Mouse (Mus musculus) neural tube, embryonic 13.5 days (tissue): ENCODE measurements around the gene Flad1. TPM values are rescaled to one million over a fixed set of nuclear protein-coding genes. Genes with fewer than 3 reads are reported as not detected.

ENCODE experiments used
- ATAC-seq: fragments of 200-750 bp; cut with Nextera tagmentation; 2 replicates; pipeline ENCODE4 v1.8.0; 2017; ENCODE audit warnings: low read depth, mild to moderate bottlenecking, moderate TSS enrichment, moderate library complexity
- H3K27ac ChIP-seq: fragments of 300-500 bp; sonication (generic); replicated peaks from 2 replicates; pipeline ENCODE4 v1.5.1; 2015; ENCODE audit warnings: moderate library complexity, mild to moderate bottlenecking, inconsistent platforms
- H3K27me3 ChIP-seq: fragments of 300-500 bp; sonication (generic); 2 replicates; pipeline ENCODE4 v1.6.1; 2015; ENCODE audit warnings: mild to moderate bottlenecking, inconsistent platforms
- H3K36me3 ChIP-seq: fragments of 300-500 bp; sonication (generic); 2 replicates; pipeline ENCODE4 v1.6.1; 2015; ENCODE audit warnings: mild to moderate bottlenecking, inconsistent platforms
- H3K4me1 ChIP-seq: fragments of 300-500 bp; sonication (generic); replicated peaks from 2 replicates; pipeline ENCODE4 v1.6.1; 2015; ENCODE audit warnings: inconsistent platforms
- H3K4me2 ChIP-seq: fragments of 300-500 bp; sonication (generic); 2 replicates; pipeline ENCODE4 v1.6.1; 2015; ENCODE audit warnings: inconsistent platforms, mild to moderate bottlenecking, moderate library complexity
- H3K4me3 ChIP-seq: fragments of 300-500 bp; sonication (generic); 2 replicates; pipeline ENCODE4 v1.5.1; 2015; ENCODE audit warnings: mild to moderate bottlenecking, inconsistent platforms
- H3K9ac ChIP-seq: fragments of 300-500 bp; sonication (generic); 2 replicates; pipeline ENCODE4 v1.6.1; 2015; ENCODE audit warnings: moderate library complexity, mild to moderate bottlenecking, inconsistent platforms
- H3K9me3 ChIP-seq: fragments of 300-500 bp; sonication (generic); 2 replicates; pipeline ENCODE4 v1.6.1; 2016; ENCODE audit warnings: inconsistent platforms
- WGBS: fragments of 180-500 bp; shearing (Covaris S2); methylation state at CpG from one replicate; pipeline ENCODE4 v1.1.7; 2015; 5-methylcytosine and 5-hydroxymethylcytosine counted together
- polyA plus RNA-seq: library from polyadenylated mRNA; unstranded; fragments of >200 nt; fragmentation: Nextera tagmentation; extraction: Ambion mirVana; gene quantifications from 2 replicates; pipeline ENCODE4 v1.2.1, GENCODE M21; 2015

Gene Flad1
- 30.7 and 33.2 TPM in 2 replicates for polyA plus RNA-seq

DNA sequence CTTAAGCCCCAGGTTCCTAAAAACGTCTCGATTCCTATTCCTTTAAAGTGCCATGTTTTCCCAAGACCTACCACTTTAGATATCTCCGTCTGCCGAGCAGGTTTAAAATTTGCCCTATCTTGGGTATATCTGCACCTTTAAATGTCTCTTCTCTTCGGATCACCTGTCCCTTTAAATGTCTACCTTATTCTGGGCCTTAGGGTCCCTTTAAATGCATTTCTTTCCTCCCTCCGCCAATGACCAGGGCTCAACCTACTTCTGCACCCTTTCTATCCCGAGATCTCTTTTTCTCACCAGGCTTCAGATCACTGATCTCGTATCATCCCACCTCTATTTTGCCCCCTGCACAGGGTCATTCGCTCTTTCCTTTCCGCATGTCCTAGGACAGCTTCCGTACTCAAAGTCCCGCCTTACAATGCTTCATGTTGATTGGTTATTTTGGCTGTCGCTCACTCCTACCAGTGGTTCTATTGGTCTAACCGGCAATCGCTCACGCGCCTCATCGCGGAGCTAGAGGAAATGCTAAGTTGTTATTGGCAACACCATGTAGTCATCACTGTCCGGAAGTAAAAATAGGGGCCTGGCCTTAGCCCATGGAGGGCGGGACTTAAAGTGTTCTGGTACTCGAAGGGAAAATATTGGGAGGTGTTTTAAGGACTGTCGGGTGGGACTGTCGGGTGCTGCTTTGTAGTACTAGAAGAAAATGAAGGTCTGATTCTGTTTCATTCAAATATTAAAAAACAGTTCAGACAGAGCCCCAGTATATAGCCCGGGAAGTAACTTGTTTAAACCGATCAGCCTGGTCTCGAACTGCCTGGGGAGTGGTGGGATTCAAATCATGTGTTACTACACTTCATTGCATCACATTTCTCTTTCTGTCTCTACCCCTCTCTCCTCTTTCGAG, at the start of gene Flad1:
Gene Flad1 (minus strand): TSS at position 381 of the 904 bp plus-strand sequence.
- H3K27me3 ChIP-seq, result no peaks in the 10 kb centered on the region
- peaks cover 44% of the 10 kb centered on the region for H3K36me3 ChIP-seq
- ATAC-seq, result peak; percentile 99
- no peaks in the 10 kb centered on the region for H3K9me3 ChIP-seq
- peak within 1 kb of the TSS; percentile 52 for H3K4me3 ChIP-seq
- 7% methylated on average over 28 of the region's 28 CpGs for WGBS
- peaks cover 32% of the 10 kb centered on the region for H3K4me1 ChIP-seq
- H3K4me2 ChIP-seq, result peak within 1 kb of the TSS; percentile 78
- H3K27ac ChIP-seq, result peak within 1 kb of the TSS; percentile 74
- peak within 1 kb of the TSS; percentile 73 for H3K9ac ChIP-seq

DNA sequence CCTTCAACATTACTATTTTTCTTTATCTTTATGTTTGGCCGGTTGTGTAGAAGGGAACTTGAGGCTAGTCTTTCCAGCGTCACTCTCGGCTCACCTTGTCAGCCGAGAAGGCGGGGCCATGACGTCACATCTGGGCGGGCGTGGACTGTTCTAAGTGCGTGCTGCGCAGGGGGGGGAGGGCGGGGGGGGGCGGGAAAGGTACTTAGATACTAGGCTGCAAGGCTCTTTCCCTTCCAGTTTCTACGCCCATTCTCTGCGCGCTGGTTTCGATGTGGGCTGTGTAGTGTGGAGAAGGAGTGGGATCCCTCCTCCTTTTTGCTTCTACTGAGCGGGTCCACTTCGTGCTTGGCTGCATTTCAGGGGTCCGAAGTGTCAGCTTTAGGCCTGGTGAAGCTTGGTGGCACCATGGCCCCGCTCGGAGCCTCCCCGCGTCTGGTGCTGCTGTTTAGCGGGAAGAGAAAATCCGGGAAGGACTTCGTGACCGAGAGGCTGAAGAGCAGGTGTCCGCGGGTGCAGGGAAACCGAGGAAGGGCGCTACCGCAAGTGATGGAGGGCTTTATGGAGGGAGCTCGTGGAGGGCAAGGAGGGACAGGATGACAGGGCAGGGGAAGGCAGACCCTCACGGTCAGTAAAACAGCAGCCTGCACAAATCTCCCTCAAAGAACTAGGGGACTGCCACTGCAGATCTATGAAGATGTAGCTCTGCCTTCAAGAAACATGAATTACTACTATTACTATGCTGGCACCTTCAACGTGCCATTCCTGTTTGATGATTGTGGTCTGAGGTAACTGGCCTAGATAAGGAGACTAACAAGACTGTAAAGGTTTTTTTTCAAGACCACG, 47.5 kb upstream of the Flad1 start:
- peak; percentile 89 for ATAC-seq

DNA sequence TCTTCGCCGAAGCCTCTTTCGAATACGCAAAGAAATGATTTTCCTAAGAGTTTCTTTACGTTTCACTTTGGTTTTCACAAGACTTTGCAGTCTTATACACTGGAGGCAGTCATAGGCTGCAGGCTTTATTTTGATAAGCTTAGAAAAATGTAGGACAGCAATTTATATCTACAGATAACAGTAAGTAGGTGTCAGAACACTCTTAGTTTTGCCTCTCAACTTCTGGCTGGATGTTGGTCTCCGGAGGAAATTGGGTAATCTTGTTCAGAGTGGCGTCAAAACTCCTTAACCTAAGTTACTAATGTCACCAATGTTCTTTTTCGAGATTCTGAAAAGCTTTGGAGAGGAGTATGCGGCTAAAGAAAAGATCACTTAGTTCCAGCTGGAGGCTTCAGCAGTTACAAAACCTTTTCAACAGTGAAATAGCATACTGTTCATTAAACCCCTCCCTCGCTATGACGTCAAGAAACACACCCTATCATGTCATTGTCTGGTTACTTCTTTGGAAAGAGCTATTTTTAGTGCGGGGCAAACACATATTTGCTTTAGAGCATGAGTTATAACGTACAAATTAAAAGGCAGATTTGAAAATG, 46.8 kb upstream of the Flad1 start:
- Histone ChIP-seq H3K4me3 (peak overlapping the region; percentile 67), H3K4me2 (peak overlapping the region; percentile 67), H3K27me3 (no peaks in the 10 kb centered on the region), H3K36me3 (no peaks in the 10 kb centered on the region), H3K9ac (0 out of 2 replicates have a peak overlapping the region, but pooled peaks have one; percentile 26), H3K9me3 (no peaks in the 10 kb centered on the region), H3K27ac (peak overlapping the region; percentile 93; the same call in 1 of the 2 replicates), H3K4me1 (peaks cover 14% of the 10 kb centered on the region)
- WGBS, result 48% methylated on average over 13 of the region's 13 CpGs
- ATAC-seq, result peak; percentile 41

More for the DNA sequence above, 47.5 kb upstream of the Flad1 start:
- WGBS, result 1% methylated on average over 36 of the region's 36 CpGs
- Histone ChIP-seq H3K9me3 (no peaks in the 10 kb centered on the region), H3K4me2 (peak overlapping the region; percentile 67), H3K4me3 (peak overlapping the region; percentile 67), H3K27me3 (no peaks in the 10 kb centered on the region), H3K36me3 (no peaks in the 10 kb centered on the region), H3K9ac (peak overlapping the region; percentile 92), H3K27ac (peak overlapping the region; percentile 93), H3K4me1 (peaks cover 14% of the 10 kb centered on the region)

DNA sequence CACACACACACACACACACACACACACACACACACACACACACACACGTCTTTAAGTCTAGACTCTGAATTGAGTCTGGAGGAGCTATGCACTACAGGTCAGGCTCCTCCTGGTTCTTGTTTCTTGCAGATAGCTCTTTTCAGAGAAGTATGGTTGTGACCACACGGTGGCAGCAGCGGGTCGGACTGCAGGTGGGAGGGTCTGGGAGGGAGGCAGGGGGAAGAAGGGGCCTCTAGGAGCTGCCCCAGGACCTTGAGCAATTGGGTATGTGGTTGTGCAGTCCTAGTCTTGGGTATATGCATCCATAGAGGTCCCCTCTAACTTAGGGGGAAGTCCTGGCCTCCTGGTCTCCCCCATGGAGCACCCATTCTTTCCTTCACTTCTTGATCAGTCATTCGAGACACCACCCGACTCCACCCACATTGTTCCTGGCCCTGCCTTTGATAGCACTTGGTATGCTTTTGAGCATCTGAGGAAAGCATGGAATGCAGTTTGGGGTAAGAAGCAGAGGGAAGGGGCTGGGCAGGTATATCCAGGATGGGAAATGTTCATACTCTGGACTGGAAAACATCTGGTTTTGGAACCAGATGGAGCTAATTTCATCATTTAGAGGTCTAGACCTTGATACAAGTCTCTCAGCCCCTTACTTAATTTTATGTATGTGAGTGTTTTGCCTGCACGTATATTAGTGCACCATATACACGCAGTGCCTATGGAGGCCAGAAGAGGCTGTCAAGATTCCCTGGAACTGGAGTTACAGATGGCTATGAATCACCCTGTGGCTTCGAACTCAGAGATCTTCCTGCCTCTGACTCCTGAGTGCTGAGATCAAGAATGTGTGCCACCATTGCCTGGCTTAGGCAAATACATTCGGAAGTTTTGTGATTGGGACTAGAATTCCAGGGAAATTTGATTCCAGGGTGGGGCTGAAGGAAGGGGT, 45.3 kb upstream of the Flad1 start:
- peaks cover 19% of the 10 kb centered on the region for H3K4me1 ChIP-seq
- H3K36me3 ChIP-seq, result no peaks in the 10 kb centered on the region
- H3K9ac ChIP-seq, result no peak overlapping the region
- WGBS, result 37% methylated on average over 10 of the region's 10 CpGs
- H3K27ac ChIP-seq, result no peak overlapping the region
- H3K27me3 ChIP-seq, result no peaks in the 10 kb centered on the region
- no peak overlapping the region for H3K4me2 ChIP-seq
- no peak overlapping the region for H3K4me3 ChIP-seq
- ATAC-seq, result no peak
- H3K9me3 ChIP-seq, result no peaks in the 10 kb centered on the region

DNA sequence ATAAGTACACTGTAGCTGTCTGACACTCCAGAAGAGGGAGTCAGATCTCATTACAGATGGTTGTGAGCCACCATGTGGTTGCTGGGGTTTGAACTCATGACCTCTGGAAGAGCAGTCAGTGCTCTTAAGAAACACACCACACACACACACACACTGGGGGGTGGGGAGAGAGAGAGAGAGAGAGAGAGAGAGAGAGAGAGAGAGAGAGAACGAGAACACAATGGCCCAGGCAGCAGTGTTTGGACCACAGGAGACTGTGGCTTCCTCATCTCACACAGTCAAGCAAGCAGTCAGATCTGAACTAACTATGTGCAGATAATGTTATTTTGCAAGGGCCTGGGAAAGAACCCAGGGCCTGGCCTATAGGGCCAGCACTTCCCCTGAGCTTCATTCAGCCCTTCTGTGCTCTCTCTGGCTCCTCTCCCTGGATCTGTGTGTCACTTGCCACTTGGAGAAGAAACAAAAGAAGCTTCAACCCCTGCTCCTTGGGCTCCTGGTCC, 44.2 kb upstream of the Flad1 start:
- no peak overlapping the region for H3K4me3 ChIP-seq
- H3K27ac ChIP-seq, result no peak overlapping the region
- H3K27me3 ChIP-seq, result no peaks in the 10 kb centered on the region
- no peak overlapping the region for H3K4me2 ChIP-seq
- 60% methylated on average over 1 of the region's 1 CpGs for WGBS
- H3K4me1 ChIP-seq, result peaks cover 22% of the 10 kb centered on the region
- H3K9me3 ChIP-seq, result no peaks in the 10 kb centered on the region
- no peak overlapping the region for H3K9ac ChIP-seq
- H3K36me3 ChIP-seq, result no peaks in the 10 kb centered on the region
- ATAC-seq, result no peak

DNA sequence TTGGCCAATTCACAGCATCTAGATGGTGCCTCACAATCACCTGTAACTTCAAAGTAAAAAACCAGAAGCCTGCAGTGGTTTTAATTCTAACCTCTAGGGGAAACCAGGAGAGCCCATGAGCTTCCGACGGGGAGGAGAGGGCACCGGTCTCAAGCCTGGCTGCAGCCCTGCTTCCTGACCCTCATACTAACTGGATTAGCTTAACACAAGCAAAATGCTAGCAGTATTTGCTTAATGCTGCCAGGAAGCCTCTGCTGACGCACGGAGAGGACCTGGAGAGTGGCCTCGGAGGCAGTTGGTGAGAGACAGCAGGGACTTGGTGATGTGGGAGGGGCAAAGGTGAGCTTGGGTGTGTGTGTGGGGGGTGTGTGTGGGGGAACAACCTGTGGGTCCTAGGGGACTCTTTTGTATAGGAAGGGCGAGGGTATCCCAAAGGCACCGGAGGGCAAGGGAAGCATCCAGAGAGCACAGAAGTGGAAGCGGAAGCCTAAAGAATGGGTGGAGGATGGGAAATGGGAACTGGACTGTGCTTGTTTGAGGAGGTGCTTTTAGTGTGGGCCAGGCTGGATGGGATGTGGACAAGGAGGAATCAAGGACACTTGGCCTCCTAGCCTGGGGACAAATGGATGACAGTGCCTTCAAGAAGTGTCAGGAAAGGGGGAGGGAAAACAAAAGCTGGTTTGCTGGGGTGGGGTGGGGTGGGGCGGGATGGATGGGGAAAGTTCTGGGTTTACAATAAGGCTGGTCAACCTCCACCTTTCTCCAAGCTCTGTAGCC, 42.9 kb upstream of the Flad1 start, which contains the start of gene Pmvk:
Gene Pmvk (plus strand): TSS at position 141 of the 777 bp plus-strand sequence.
- Histone ChIP-seq H3K27me3 (no peaks in the 10 kb centered on the region), H3K4me1 (peaks cover 11% of the 10 kb centered on the region), H3K4me2 (no peak within 1 kb of the TSS), H3K9me3 (no peaks in the 10 kb centered on the region), H3K4me3 (no peak within 1 kb of the TSS), H3K27ac (no peak within 1 kb of the TSS), H3K36me3 (no peaks in the 10 kb centered on the region), H3K9ac (no peak within 1 kb of the TSS)
- WGBS, result 77% methylated on average over 10 of the region's 10 CpGs
- no peak for ATAC-seq

DNA sequence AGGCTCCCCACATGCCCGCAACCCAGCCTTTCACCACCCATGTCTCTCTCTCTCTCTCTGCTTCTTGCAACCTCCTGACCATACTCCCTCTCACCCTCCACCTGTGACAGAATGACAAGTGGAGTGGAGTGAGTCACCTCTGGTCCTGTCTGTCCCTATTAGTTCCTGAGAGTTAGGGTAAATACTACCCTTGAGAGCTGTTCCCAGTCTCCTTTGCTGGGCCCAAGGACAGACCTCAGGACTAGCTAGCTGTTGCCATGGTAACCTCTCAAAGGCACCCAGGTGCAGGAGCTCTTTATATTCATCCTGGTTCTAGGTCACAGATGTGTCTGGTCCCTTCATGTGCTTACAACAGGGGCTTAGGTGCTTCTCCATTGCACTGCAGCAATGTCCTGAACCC, 40.2 kb upstream of the Flad1 start:
- no peak overlapping the region for H3K27ac ChIP-seq
- no peaks in the 10 kb centered on the region for H3K36me3 ChIP-seq
- H3K4me3 ChIP-seq, result no peak overlapping the region
- H3K9ac ChIP-seq, result no peak overlapping the region; the same call in 1 of the 2 replicates
- peaks cover 14% of the 10 kb centered on the region; the same call in 1 of the 2 replicates for H3K4me1 ChIP-seq
- H3K9me3 ChIP-seq, result no peaks in the 10 kb centered on the region
- no peak overlapping the region for H3K4me2 ChIP-seq
- no peak for ATAC-seq
- WGBS, result 94% methylated on average over 1 of the region's 1 CpGs
- no peaks in the 10 kb centered on the region for H3K27me3 ChIP-seq

DNA sequence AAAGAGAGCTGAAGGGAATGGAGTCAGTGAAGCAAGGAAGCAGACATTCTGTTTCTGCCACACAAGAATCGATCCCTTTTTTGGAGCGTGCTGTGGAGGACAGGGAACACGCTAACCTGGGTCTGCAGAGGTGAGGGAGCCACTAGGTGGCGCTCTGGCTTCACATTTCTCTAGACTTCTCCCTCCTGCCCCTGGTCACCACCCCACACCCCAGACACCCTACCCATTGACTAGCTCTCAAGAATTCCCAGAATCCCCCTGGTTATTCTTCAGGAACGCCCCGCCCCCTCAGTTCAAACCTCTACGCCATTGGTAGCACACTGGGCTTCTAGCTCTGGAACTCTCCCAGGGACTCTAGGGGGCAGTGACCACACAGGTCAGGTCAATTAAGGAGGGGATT, 37.9 kb upstream of the Flad1 start:
- ATAC-seq, result peak; percentile 60

DNA sequence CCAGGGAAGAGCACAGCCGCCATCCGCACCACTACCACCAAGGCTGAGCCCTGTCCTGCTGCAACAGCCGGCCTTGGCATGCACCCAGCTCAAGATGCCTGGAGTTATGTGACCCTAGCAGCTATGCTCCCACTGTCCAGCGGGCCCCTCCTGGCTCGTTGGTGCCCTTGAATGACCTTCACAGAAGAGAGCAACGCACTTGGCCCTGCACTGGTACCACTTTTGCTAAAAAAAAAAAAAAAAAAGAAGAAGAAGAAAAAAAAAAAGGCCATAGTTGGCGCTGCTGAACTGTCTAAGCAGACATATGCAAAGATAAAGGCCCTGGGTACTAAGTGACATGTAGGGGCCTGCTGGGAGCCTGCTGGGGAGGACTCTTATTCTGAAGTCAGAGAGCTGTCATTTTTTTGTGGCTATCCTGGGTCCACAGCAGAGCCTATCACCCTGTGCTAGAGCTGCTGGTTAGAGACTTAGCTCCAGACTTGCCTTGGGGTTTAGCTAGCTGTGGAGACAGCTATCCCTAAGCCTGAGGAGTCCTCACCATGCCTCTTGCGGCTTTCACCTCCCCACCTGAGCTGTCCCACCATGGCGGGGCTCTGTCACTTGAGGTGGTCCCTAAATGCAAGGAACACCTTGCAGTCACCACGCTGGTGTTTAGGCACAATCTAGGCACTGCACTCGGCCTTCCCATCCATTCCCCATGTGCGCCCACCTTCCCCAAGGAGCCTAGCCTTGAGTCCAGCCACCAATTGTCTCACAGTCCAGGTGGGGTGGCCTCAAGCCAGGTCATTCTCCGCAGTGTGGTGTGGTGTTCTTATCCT, 37.3 kb upstream of the Flad1 start:
- Histone ChIP-seq H3K27ac (no peak overlapping the region), H3K27me3 (no peaks in the 10 kb centered on the region), H3K36me3 (no peaks in the 10 kb centered on the region), H3K9ac (0 out of 2 replicates have a peak overlapping the region, but pooled peaks have one; percentile 8), H3K4me3 (no peak overlapping the region), H3K4me2 (no peak overlapping the region), H3K9me3 (no peaks in the 10 kb centered on the region), H3K4me1 (peaks cover 14% of the 10 kb centered on the region; the same call in 1 of the 2 replicates)
- ATAC-seq, result peak; percentile 29
- 75% methylated on average over 13 of the region's 13 CpGs for WGBS

More for the DNA sequence above, 37.9 kb upstream of the Flad1 start:
- no peak overlapping the region for H3K4me3 ChIP-seq
- H3K4me2 ChIP-seq, result no peak overlapping the region
- H3K4me1 ChIP-seq, result peaks cover 14% of the 10 kb centered on the region; the same call in 1 of the 2 replicates
- WGBS, result 37% methylated on average over 7 of the region's 7 CpGs
- H3K27ac ChIP-seq, result no peak overlapping the region
- H3K27me3 ChIP-seq, result no peaks in the 10 kb centered on the region
- H3K9me3 ChIP-seq, result no peaks in the 10 kb centered on the region
- 0 out of 2 replicates have a peak overlapping the region, but pooled peaks have one; percentile 8 for H3K9ac ChIP-seq
- H3K36me3 ChIP-seq, result no peaks in the 10 kb centered on the region
